Mouse (Mus musculus) MEL (cell line): ENCODE measurements around the gene Cttnbp2.

Experiments
- CTCF ChIP-seq, 3 experiments: IDR thresholded peaks in 2 of 3; conservative IDR thresholded peaks in 1 of 3; 2 replicates each; pipeline ENCODE4 v1.5.1; 2011 to 2012; ENCODE audit warnings: low read length in 3 of 3, low read depth in 2 of 3, mild to moderate bottlenecking in 2 of 3, improper control_type of control experiment in 1 of 3, inconsistent platforms in 1 of 3, mixed read lengths in 1 of 3, moderate library complexity in 1 of 3; ENCODE audit not compliant: control insufficient read depth in 1 of 3, insufficient read depth in 1 of 3, poor library complexity in 1 of 3, severe bottlenecking in 1 of 3
- ELF1 ChIP-seq: IDR thresholded peaks from 2 replicates; pipeline ENCODE4 v1.6.1; 2014; ENCODE audit warnings: low read depth, mild to moderate bottlenecking, inconsistent platforms, low read length, improper control_type of control experiment, moderate library complexity
- MEF2A ChIP-seq: IDR thresholded peaks from 2 replicates; pipeline ENCODE4 v1.6.1; 2014; ENCODE audit warnings: low read depth, mild to moderate bottlenecking, inconsistent platforms, low read length, improper control_type of control experiment; ENCODE audit not compliant: poor library complexity, insufficient replicate concordance, severe bottlenecking; ENCODE audit errors: extremely low read depth
- POLR2A ChIP-seq, 2 experiments: IDR thresholded peaks; 2 replicates each; pipeline ENCODE4 v1.6.1; 2011 to 2012; ENCODE audit warnings: low read length in 2 of 2, mild to moderate bottlenecking in 2 of 2, control low read depth in 1 of 2, improper control_type of control experiment in 1 of 2, low read depth in 1 of 2, moderate library complexity in 1 of 2; ENCODE audit not compliant: control insufficient read depth in 1 of 2, insufficient read depth in 1 of 2, poor library complexity in 1 of 2
- POLR2AphosphoS2 ChIP-seq: IDR thresholded peaks from 2 replicates; pipeline ENCODE4 v1.6.1; 2011; ENCODE audit warnings: low read length, improper control_type of control experiment
- TCF12 ChIP-seq: IDR thresholded peaks from 2 replicates; pipeline ENCODE4 v1.6.1; 2014; ENCODE audit warnings: low read depth, mild to moderate bottlenecking, inconsistent platforms, low read length, improper control_type of control experiment, moderate library complexity
- UBTF ChIP-seq: IDR thresholded peaks from 2 replicates; pipeline ENCODE4 v1.6.1; 2012; ENCODE audit warnings: low read depth, mild to moderate bottlenecking, inconsistent platforms, low read length, improper control_type of control experiment, moderate library complexity, borderline replicate concordance; ENCODE audit not compliant: insufficient read depth

- no peak for TF ChIP-seq UBTF
- no peak for TF ChIP-seq TCF12
- no peak for TF ChIP-seq CTCF (IDR thresholded peaks at IDR 0.05 in 2 of 3, conservative IDR thresholded peaks at IDR 0.05 in 1 of 3; ENCODE audit: control insufficient read depth in 1 of 3, insufficient read depth in 1 of 3, low read depth in 2 of 3, low read length in 3 of 3, poor library complexity in 1 of 3, severe bottlenecking in 1 of 3)
- no peak for TF ChIP-seq POLR2A (IDR thresholded peaks at IDR 0.05; ENCODE audit: control insufficient read depth in 1 of 2, insufficient read depth in 1 of 2, low read depth in 1 of 2, low read length in 2 of 2, poor library complexity in 1 of 2)
- TF ChIP-seq POLR2AphosphoS2, result no peak
- no peak for TF ChIP-seq ELF1
- no peak for TF ChIP-seq MEF2A
These were observed 154.5 kb downstream of the Cttnbp2 start for GRCm38 (mm10) chr6:18360154-18360553.
